Mouse (Mus musculus) intestine, embryonic 14.5 days (tissue): ENCODE measurements around the gene Tnfrsf9. TPM values are rescaled to one million over a fixed set of nuclear protein-coding genes. Genes with fewer than 3 reads are reported as not detected.

Source experiments
- ATAC-seq: fragments of 200-750 bp; cut with Nextera tagmentation; replicated peaks from 2 replicates; pipeline ENCODE4 v1.8.0; 2017; ENCODE audit warnings: low read depth, moderate number of reproducible peaks, moderate TSS enrichment, moderate library complexity; ENCODE audit not compliant: low FRiP score, low TSS enrichment
- DNase-seq: peaks from one replicate; pipeline ENCODE4 v3.0.0-alpha.2; 2018; ENCODE audit warnings: low spot score
- H3K27ac ChIP-seq: fragments of 300-500 bp; sonication (generic); 2 replicates; pipeline ENCODE4 v1.5.1; 2014; ENCODE audit warnings: low read depth, mild to moderate bottlenecking, control low read depth
- H3K27me3 ChIP-seq: fragments of 300-500 bp; sonication (generic); replicated peaks from 2 replicates; pipeline ENCODE4 v1.6.1; 2014; ENCODE audit warnings: low read length, control low read depth; ENCODE audit not compliant: control insufficient read depth, insufficient read depth
- H3K36me3 ChIP-seq: fragments of 300-500 bp; sonication (generic); 2 replicates; pipeline ENCODE4 v1.6.1; 2014; ENCODE audit warnings: low read length, control low read depth; ENCODE audit not compliant: control insufficient read depth, insufficient read depth
- H3K4me1 ChIP-seq: fragments of 300-500 bp; sonication (generic); replicated peaks from 2 replicates; pipeline ENCODE4 v1.6.1; 2014; ENCODE audit warnings: low read length, control low read depth, mixed read lengths; ENCODE audit not compliant: control insufficient read depth, insufficient read depth
- H3K4me2 ChIP-seq: fragments of 300-500 bp; sonication (generic); 2 replicates; pipeline ENCODE4 v1.6.1; 2014; ENCODE audit warnings: low read length
- H3K4me3 ChIP-seq: fragments of 300-500 bp; sonication (generic); 2 replicates; pipeline ENCODE4 v1.5.1; 2014; ENCODE audit warnings: low read depth, low read length, control low read depth, mixed read lengths
- H3K9ac ChIP-seq: fragments of 300-500 bp; sonication (generic); 2 replicates; pipeline ENCODE4 v1.6.1; 2014; ENCODE audit warnings: mild to moderate bottlenecking, low read length
- H3K9me3 ChIP-seq: fragments of 300-500 bp; sonication (generic); 2 replicates; pipeline ENCODE4 v1.6.1; 2016; ENCODE audit warnings: low read length, control low read depth; ENCODE audit not compliant: control insufficient read depth
- WGBS: fragments of 180-500 bp; shearing (Covaris S2); extraction: QIAGEN DNeasy Blood & Tissue Kit; methylation state at CpG from one replicate; pipeline ENCODE4 v1.1.7; 2014; 5-methylcytosine and 5-hydroxymethylcytosine counted together
- polyA plus RNA-seq: library from polyadenylated mRNA; unstranded; fragments of >200 nt; fragmentation: Nextera tagmentation; extraction: Ambion mirVana; gene quantifications from 2 replicates; pipeline ENCODE4 v1.2.1, GENCODE M21; 2014

Gene Tnfrsf9
- polyA plus RNA-seq, 1 experiment from 2014 or later: 1.3 TPM

DNA sequence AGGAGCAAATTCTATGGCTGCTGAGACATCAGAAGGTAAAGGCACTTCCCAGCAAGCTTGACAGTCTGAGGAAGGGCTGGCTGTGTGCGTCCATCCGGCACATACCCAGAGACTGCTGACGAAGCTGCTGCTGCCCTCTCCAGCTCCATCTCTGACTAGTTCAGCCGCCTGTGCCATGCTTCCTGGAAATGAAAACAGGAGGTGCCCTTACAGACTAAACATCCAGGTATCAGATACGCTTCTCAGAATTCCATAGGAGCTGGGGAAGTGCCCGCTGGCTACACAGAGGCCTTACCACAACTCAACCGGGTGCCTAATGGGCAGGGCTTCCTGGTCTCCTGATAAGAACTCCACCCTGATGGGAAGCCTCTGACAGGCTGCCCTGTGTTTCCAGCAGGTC, 44.2 kb downstream of the Tnfrsf9 start:
- H3K9me3 ChIP-seq: no peaks in the 10 kb centered on the region
- DNase-seq: no peak
- ATAC-seq: no peak
- H3K36me3 ChIP-seq: no peaks in the 10 kb centered on the region
- H3K27ac ChIP-seq: no peak overlapping the region
- H3K4me2 ChIP-seq: no peak overlapping the region
- no peaks in the 10 kb centered on the region for H3K4me1 ChIP-seq
- 77% methylated on average over 7 of the region's 7 CpGs for WGBS
- no peak overlapping the region for H3K9ac ChIP-seq
- no peak overlapping the region for H3K4me3 ChIP-seq
- H3K27me3 ChIP-seq: no peaks in the 10 kb centered on the region

DNA sequence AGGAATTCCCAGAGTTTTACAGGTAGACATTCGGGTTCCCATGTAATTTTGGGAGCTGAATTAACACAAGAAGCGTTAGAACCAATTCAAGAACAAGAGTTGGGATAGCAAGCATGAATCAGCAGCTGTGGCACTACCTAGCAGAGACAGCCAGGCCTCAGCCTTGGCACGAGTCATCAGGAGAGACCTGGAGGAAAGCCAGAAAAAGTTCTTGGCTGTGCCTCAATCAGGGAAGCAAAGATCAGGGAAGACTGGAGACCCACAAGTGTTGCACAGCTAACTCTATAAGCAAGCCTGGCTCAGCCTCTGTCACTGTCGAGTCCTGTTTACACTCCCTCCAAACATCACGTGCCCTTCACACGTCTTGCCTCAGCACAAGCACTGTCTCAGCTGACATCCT, 47.9 kb downstream of the Tnfrsf9 start:
- H3K27ac ChIP-seq: no peak overlapping the region
- ATAC-seq (no peak), DNase-seq (no peak)
- H3K36me3 ChIP-seq: no peaks in the 10 kb centered on the region
- no peaks in the 10 kb centered on the region for H3K27me3 ChIP-seq
- H3K4me3 ChIP-seq: no peak overlapping the region
- H3K4me1 ChIP-seq: no peaks in the 10 kb centered on the region
- WGBS: 45% methylated on average over 6 of the region's 6 CpGs
- no peaks in the 10 kb centered on the region for H3K9me3 ChIP-seq
- no peak overlapping the region for H3K9ac ChIP-seq
- no peak overlapping the region for H3K4me2 ChIP-seq

DNA sequence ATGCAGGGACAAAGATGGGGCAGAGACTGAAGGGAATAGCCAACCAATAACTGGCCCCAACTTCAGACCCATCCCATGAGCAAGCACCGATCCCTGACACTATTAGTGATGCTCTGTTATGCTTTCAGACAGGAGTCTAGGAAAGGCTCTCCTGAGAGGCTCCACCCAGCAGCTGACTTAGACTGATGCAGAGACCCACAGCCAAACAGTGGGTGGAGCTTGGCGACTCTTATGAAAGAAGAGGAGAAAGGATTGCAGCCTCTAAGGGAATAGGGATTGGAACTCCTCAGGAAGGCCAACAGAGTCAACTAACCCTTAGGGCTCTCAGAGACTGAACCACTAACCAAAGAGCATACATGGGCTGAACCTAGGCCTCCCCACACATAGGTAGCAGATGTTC, 49.3 kb downstream of the Tnfrsf9 start:
- H3K27ac ChIP-seq: no peak overlapping the region
- H3K9ac ChIP-seq: no peak overlapping the region
- DNase-seq (no peak), ATAC-seq (no peak)
- no peaks in the 10 kb centered on the region for H3K27me3 ChIP-seq
- H3K36me3 ChIP-seq: no peaks in the 10 kb centered on the region
- no peaks in the 10 kb centered on the region for H3K9me3 ChIP-seq
- H3K4me1 ChIP-seq: no peaks in the 10 kb centered on the region
- WGBS: 62% methylated on average over 2 of the region's 2 CpGs
- no peak overlapping the region for H3K4me3 ChIP-seq
- H3K4me2 ChIP-seq: no peak overlapping the region

GRCm38 (mm10) chr4:150964635-150965554, 50.5 kb downstream of the Tnfrsf9 start:
- ATAC-seq (no peak; the same call in 1 of the 2 replicates), DNase-seq (peak; percentile 94)
- Histone ChIP-seq H3K4me3 (peak overlapping the region; percentile 13; the same call in 1 of the 2 replicates), H3K27me3 (no peaks in the 10 kb centered on the region), H3K9ac (no peak overlapping the region), H3K36me3 (no peaks in the 10 kb centered on the region), H3K4me1 (no peaks in the 10 kb centered on the region), H3K4me2 (peak overlapping the region; percentile 43), H3K27ac (no peak overlapping the region), H3K9me3 (no peaks in the 10 kb centered on the region)
- 15% methylated on average over 25 of the region's 25 CpGs for WGBS

- H3K9me3 ChIP-seq: no peaks in the 10 kb centered on the region
- ATAC-seq (no peak), DNase-seq (no peak)
- WGBS: 64% methylated on average over 11 of the region's 11 CpGs
- H3K9ac ChIP-seq: no peak overlapping the region
- no peaks in the 10 kb centered on the region for H3K36me3 ChIP-seq
- no peak overlapping the region for H3K4me2 ChIP-seq
- no peak overlapping the region for H3K27ac ChIP-seq
- no peaks in the 10 kb centered on the region for H3K27me3 ChIP-seq
- no peaks in the 10 kb centered on the region for H3K4me1 ChIP-seq
- H3K4me3 ChIP-seq: no peak overlapping the region
Measured at GRCm38 (mm10) chr4:150965555-150965951, 51.2 kb downstream of the Tnfrsf9 start.

DNA sequence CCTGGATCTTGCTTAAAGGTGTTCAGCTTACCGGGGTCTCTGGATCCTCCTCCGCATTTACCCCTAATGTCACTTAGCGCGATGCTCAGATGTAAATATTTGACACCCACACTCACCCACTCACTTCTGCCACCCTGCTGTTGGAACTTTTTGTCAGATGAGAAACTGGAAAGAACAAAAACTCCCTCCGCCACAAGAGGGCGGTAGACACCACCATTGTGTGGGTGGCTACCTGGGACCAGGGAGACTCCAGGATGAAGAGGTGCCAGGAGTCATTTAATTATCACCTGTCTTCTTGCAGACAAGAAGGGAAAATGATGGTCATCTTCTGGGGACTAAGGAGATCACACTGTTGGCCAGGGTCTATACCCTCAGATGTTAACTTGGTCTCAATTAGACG, 52.2 kb downstream of the Tnfrsf9 start:
- 15% methylated on average over 7 of the region's 7 CpGs for WGBS
- Histone ChIP-seq H3K9ac (no peak overlapping the region), H3K9me3 (no peaks in the 10 kb centered on the region), H3K27ac (no peak overlapping the region), H3K36me3 (no peaks in the 10 kb centered on the region), H3K4me3 (no peak overlapping the region), H3K27me3 (no peaks in the 10 kb centered on the region), H3K4me2 (no peak overlapping the region), H3K4me1 (no peaks in the 10 kb centered on the region)
- DNase-seq (peak; percentile 80), ATAC-seq (no peak)

DNA sequence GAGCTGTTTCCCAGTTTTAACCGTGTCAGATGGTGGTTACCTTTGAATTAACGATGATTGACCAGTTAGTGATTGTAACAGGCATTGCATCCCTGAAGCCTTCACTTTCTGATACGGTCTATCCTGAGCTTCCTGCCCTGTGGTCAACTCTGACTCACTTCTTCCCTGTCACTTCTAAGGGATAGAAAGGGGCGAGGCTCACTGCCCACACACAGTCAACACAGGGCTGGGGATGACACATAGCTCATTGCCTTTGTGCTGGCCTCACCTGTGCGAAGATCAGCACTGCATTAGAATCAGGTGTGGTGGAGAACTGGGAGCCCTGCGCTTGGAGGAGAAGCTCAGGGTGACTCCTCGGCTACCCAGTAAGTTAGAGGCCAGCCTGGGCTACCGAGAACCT, 54.6 kb downstream of the Tnfrsf9 start:
- Histone ChIP-seq H3K4me1 (no peaks in the 10 kb centered on the region), H3K27ac (no peak overlapping the region), H3K9ac (no peak overlapping the region), H3K27me3 (no peaks in the 10 kb centered on the region), H3K9me3 (no peaks in the 10 kb centered on the region), H3K4me2 (no peak overlapping the region), H3K36me3 (no peaks in the 10 kb centered on the region), H3K4me3 (no peak overlapping the region)
- DNase-seq (no peak), ATAC-seq (no peak)
- WGBS: 88% methylated on average over 8 of the region's 8 CpGs

DNA sequence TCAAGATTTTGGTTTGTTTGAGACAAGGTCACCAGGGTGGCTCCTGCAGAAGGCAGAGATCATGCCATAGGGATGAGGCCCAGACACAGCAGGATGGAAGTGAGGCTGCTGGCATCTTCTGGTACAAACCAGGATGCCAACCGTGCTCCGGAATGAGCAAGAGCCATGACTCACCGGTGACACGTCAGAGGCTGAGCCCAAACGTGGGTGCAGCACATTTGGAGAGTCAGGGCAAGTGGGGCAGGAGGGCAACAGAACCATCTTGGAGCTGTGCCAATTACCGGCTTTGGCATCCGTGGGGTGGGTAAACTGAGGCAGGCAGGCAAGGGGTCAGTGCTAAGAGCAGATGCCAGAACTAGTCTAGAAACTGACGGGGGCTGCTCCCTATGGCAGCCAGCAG, 58.9 kb downstream of the Tnfrsf9 start:
- Histone ChIP-seq H3K27ac (no peak overlapping the region), H3K27me3 (no peaks in the 10 kb centered on the region), H3K9me3 (no peaks in the 10 kb centered on the region), H3K4me2 (no peak overlapping the region), H3K9ac (no peak overlapping the region), H3K4me3 (no peak overlapping the region), H3K4me1 (no peaks in the 10 kb centered on the region), H3K36me3 (no peaks in the 10 kb centered on the region)
- no peak for ATAC-seq
- 83% methylated on average over 8 of the region's 8 CpGs for WGBS
- DNase-seq: no peak

DNA sequence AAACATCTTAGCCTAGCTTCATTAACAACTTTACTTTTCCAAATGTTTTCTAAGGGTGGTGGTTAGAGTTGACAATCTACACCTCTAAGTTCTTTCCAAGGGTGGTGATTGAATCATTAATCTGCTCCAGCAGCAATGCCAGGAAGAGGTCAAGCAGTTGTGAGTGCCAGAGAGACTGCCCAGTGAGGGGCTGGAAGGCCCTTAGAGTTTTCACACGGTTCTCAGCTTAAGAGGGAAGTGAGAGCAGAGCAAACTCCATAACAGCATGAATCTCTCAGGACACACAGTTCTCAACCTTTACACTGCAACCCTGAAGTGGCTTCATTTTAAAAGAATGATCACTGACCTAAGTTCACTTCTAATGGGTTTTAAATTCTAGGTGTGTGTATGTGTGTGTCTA, 60.8 kb downstream of the Tnfrsf9 start:
- Histone ChIP-seq H3K9me3 (no peaks in the 10 kb centered on the region), H3K27ac (no peak overlapping the region), H3K36me3 (no peaks in the 10 kb centered on the region), H3K9ac (no peak overlapping the region), H3K27me3 (no peaks in the 10 kb centered on the region), H3K4me1 (no peaks in the 10 kb centered on the region), H3K4me2 (no peak overlapping the region), H3K4me3 (no peak overlapping the region)
- no peak for DNase-seq
- WGBS: 21% methylated on average over 1 of the region's 1 CpGs
- no peak for ATAC-seq
